Mouse (Mus musculus) frontal cortex, adult 2 months (tissue): Measurements from ENCODE around the gene Mpi. TPM values are rescaled to one million over a fixed set of nuclear protein-coding genes. Genes with fewer than 3 reads are reported as not detected.

Experiments used
- DNase-seq, 2 experiments: peaks; one replicate each; pipeline ENCODE4 v3.0.0; 2022; ENCODE audit warnings: low spot score in 1 of 2; ENCODE audit errors: extremely low spot score in 1 of 2
- polyA plus RNA-seq: library from polyadenylated mRNA; depleted of rRNA; stranded (reverse); fragments of >200 nt; gene quantifications from 2 replicates; pipeline ENCODE4 v1.2.3, GENCODE M21; 2012

The Mpi gene
- polyA plus RNA-seq, 1 experiment: 86.4 TPM

GRCm38 (mm10) chr9:57562896-57563372 lies 10.4 kb upstream of the Mpi start:
- peak in 1 of 2 experiments; percentile 46 for DNase-seq

- no peak for DNase-seq
Observed at GRCm38 (mm10) chr9:57561711-57562099, 9.1 kb upstream of the Mpi start.

- DNase-seq: peak; percentile 88 to 96
Observed at GRCm38 (mm10) chr9:57560861-57561710, 8.5 kb upstream of the Mpi start, which contains the start of gene Scamp2. Scamp2 (plus strand) TSS chr9:57560943.

GRCm38 (mm10) chr9:57560263-57560662 lies 7.7 kb upstream of the Mpi start:
- DNase-seq: no peak

DNA sequence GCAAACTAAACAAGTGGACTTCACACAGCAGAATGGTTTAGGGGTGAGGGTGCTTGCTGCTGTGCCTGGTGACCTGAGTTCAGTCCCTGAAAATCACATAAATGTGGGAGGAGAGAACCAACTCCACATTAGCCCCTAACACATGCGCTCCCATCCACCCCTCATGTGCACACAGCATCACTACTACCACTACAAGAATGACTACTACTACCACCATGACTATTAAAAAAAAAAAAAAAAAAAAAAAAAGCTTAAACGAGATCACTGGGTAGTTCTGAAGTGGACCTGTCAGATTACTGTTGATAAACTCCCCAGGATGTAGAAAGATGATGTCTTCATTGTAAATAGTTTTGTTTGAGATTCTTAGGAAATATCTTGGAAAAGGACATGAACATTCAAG lies 7.0 kb upstream of the Mpi start:
- no peak for DNase-seq

DNA sequence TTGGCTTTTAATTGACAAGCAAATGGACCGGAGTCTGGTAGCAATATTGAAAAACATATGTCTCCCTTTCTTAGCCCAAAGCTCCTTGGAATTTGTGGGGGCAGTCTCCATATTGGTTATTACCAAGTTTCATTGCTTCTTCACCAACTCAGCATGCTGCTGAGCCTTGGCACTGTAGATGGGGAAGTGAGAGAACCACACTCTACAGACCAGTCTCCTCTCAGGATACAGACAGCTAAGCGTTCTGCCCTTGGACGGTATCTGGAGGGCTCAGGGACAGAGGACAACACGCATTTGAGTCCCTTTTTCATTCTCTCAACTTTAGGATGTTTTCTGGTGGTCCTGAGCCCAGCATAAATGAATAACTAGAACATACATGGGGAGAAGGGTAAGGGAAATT lies 6.1 kb upstream of the Mpi start:
- DNase-seq: no peak

- DNase-seq: no peak
Observed at GRCm38 (mm10) chr9:57557215-57557614, 4.7 kb upstream of the Mpi start.

GRCm38 (mm10) chr9:57554753-57555152 lies 2.2 kb upstream of the Mpi start:
- DNase-seq: no peak

- DNase-seq: no peak
Observed at GRCm38 (mm10) chr9:57553119-57553518, 556 bp upstream of the Mpi start.

- DNase-seq: no peak
Observed at GRCm38 (mm10) chr9:57550126-57550862, 2.3 kb downstream of the Mpi start.

GRCm38 (mm10) chr9:57549186-57549585 lies 3.4 kb downstream of the Mpi start:
- no peak for DNase-seq

GRCm38 (mm10) chr9:57547869-57548268 lies 4.7 kb downstream of the Mpi start:
- no peak for DNase-seq

DNA sequence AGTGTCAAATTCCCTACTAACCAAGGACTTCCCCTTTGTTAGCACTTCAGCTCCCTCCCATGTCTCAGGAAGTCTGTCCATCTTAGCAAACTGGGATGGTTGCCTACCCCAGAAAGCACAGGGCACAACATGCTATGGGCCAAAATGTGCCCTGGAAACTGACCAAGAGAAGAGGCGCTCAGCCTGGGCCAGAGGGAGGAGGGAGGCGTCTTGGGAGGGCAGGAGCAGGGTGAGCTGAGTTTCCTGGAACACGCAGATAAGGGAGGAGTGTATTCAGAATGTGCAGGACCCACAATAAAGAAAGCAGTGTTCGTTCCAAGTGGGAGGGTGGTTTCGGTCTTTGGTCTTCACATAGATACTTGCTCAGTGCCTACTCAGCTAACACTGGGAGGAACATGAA lies 5.3 kb downstream of the Mpi start:
- DNase-seq: no peak

GRCm38 (mm10) chr9:57543951-57544350 lies 8.6 kb downstream of the Mpi start:
- no peak for DNase-seq

GRCm38 (mm10) chr9:57541312-57541711 lies 11.3 kb downstream of the Mpi start:
- peak in 1 of 2 experiments; percentile 76 for DNase-seq

- no peak for DNase-seq
Observed at GRCm38 (mm10) chr9:57539550-57539949, 13.0 kb downstream of the Mpi start.

DNA sequence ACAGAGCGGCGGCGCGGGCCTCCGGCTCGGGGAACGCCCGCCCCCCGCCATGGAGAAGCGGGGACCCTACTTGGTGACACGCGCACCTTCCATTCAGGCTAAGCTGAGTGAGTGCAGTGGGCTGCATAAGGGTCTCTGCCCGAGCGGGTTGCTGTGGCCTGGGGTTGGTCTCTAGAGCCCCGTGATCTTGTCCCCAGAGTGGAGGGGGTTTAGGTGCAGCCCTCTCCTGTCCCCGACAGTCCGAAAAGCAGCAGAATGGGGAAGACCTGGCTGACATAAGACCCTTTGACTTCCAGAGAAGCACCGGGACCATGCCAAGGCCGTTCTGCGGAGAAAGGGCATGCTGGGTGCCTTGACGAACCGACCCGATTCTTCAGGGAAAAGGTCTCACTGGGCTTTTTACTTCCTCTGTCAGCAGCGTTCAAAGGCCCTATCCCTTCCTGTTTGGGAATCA lies 14.8 kb downstream of the Mpi start:
- DNase-seq: peak in 1 of 2 experiments; percentile 38

DNA sequence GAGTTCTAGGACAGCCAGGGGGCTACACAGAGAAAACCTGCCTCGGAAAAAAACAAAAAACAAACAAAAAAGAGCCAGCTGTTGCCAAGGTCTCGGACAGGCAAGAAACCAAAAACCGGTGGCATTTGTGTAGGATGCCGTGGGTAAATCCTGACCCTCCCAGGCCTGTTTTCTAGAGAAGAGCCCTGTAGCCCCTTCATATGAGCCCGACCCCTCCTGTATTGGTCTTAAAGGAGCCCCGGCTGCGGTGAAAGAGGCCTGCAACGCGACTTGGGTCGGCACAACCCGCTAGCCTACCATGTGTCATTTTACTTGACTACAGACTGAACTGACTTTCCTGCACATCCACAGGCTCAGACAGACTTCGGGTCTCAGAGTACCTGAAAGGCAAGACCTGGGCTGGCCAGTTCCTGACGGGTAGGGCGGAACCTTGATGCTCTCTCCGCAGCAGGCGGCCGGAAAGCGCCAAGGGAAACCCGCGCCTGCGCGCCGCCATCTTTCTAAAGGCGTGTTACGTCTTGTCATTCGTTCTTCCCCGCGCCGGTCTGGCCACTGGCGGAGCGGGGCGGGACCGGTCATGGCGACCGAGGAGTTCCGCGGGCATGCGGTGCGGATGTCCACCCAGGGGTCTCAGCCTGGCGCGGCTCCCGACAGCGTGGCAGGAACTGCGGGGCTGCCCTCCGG lies 15.4 kb downstream of the Mpi start, which contains the start of gene Fam219b:
Gene Fam219b, plus strand, starts transcription at position 485 of the 684 bp plus-strand sequence.
- peak; percentile 86 to 95 for DNase-seq

DNA sequence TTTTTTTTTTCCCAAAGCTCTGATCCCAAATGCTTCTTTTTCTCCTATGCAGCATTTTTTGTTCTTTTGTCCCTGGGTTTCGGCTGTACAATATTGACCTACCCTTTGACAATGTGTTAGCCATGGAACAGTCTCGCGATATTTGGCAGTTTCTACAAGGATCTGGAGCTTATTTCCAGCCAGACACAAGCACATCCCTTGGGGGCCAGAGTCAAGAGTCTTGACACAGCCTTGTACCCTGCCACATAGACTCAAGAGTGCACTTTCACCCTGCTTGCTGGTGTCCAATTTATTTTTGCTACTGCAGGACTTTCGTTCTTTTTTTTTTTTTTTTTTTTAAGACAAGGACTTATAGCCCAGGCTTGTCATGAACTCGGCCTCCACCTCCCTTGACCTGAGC lies 16.2 kb downstream of the Mpi start:
- no peak for DNase-seq

- DNase-seq: no peak
Observed at GRCm38 (mm10) chr9:57531946-57532345, 20.6 kb downstream of the Mpi start.

GRCm38 (mm10) chr9:57526435-57526834 lies 26.1 kb downstream of the Mpi start:
- DNase-seq: no peak
